Mouse (Mus musculus) small intestine, adult 2 months (tissue): ENCODE data around the gene Slc17a7.
"Not testable (repeated sequence)": the region's sequence is repeated elsewhere in the genome, so short reads cannot be mapped to it uniquely, and the experiment has no call there.

Experiments used
- CTCF ChIP-seq: fragments of 200-500 bp; IDR thresholded peaks from 2 replicates; pipeline ENCODE4 v1.5.1; 2012; ENCODE audit warnings: low read depth, mild to moderate bottlenecking, control low read depth, inconsistent platforms, low read length, moderate library complexity, mixed read lengths; ENCODE audit not compliant: insufficient replicate concordance, insufficient read length; ENCODE audit errors: extremely low read depth
- POLR2A ChIP-seq: fragments of 200-500 bp; IDR thresholded peaks from 2 replicates; pipeline ENCODE4 v1.6.1; 2012; ENCODE audit warnings: low read depth, mild to moderate bottlenecking, control low read depth, inconsistent platforms, low read length, moderate library complexity

- TF ChIP-seq POLR2A, CTCF: not testable (repeated sequence)
These were observed 10.7 kb upstream of the Slc17a7 start for GRCm38 (mm10) chr7:45153052-45153451.
